Mouse (Mus musculus) ES-E14 (cell line): Measurements from ENCODE around the gene BC003965. TPM values are rescaled to one million over a fixed set of nuclear protein-coding genes. Genes with fewer than 3 reads are reported as not detected.

Experiments used
- DNase-seq: peaks from one replicate; pipeline ENCODE4 v3.0.0-alpha.2; 2013; ENCODE audit warnings: low read depth, low spot score
- H3K27ac ChIP-seq: 2 replicates; pipeline ENCODE4 v1.5.1; 2012; ENCODE audit warnings: low read depth, mild to moderate bottlenecking, low read length, moderate library complexity, mixed read lengths; ENCODE audit not compliant: poor library complexity, insufficient read depth, severe bottlenecking
- H3K36me3 ChIP-seq: 2 replicates; pipeline ENCODE4 v1.6.1; 2012; ENCODE audit warnings: mild to moderate bottlenecking, low read length, moderate library complexity, mixed read lengths; ENCODE audit not compliant: control insufficient read depth, poor library complexity, insufficient read depth, severe bottlenecking
- H3K4me1 ChIP-seq, 2 experiments: fragments of 150-350 bp in 1 of 2; sonication (generic) in 1 of 2; 2 replicates each; pipeline ENCODE4 v1.6.1; 2012; ENCODE audit warnings: low read length in 2 of 2, mild to moderate bottlenecking in 1 of 2, mixed read lengths in 1 of 2; ENCODE audit not compliant: control insufficient read depth in 2 of 2, insufficient read depth in 2 of 2, poor library complexity in 1 of 2
- H3K4me3 ChIP-seq, 2 experiments: fragments of 150-350 bp in 1 of 2; sonication (generic) in 1 of 2; 2 replicates each; pipeline ENCODE4 v1.5.1; 2012; ENCODE audit warnings: low read length in 2 of 2, low read depth in 1 of 2, mild to moderate bottlenecking in 1 of 2, mixed read lengths in 1 of 2; ENCODE audit not compliant: insufficient read depth in 1 of 2, poor library complexity in 1 of 2, severe bottlenecking in 1 of 2
- H3K9ac ChIP-seq: 2 replicates; pipeline ENCODE4 v1.6.1; 2012; ENCODE audit warnings: low read depth, mild to moderate bottlenecking, low read length, mixed read lengths; ENCODE audit not compliant: poor library complexity, insufficient read depth, severe bottlenecking
- H3K9me3 ChIP-seq: fragments of 150-350 bp; sonication (generic); 2 replicates; pipeline ENCODE4 v1.6.1; 2012; ENCODE audit warnings: low read depth, mild to moderate bottlenecking, low read length; ENCODE audit not compliant: control insufficient read depth, insufficient read depth
- CHD2 ChIP-seq: IDR thresholded peaks from 2 replicates; pipeline ENCODE4 v1.6.1; 2014; ENCODE audit warnings: mild to moderate bottlenecking, low read depth, low read length, inconsistent platforms
- HCFC1 ChIP-seq: IDR thresholded peaks from 2 replicates; pipeline ENCODE4 v1.6.1; 2012; ENCODE audit warnings: low read length, inconsistent platforms, borderline replicate concordance; ENCODE audit not compliant: insufficient read depth
- MAFK ChIP-seq: IDR thresholded peaks from 2 replicates; pipeline ENCODE4 v1.6.1; 2014; ENCODE audit warnings: mild to moderate bottlenecking, low read depth, low read length, inconsistent platforms; ENCODE audit not compliant: insufficient read depth
- ZC3H11A ChIP-seq: IDR thresholded peaks from 2 replicates; pipeline ENCODE4 v1.6.1; 2012; ENCODE audit warnings: low read depth, mild to moderate bottlenecking, inconsistent platforms, low read length, borderline replicate concordance
- ZNF384 ChIP-seq: IDR thresholded peaks from 2 replicates; pipeline ENCODE4 v1.6.1; 2012; ENCODE audit warnings: low read depth, low read length, inconsistent platforms
- in situ Hi-C, 2 experiments: fragments of 600-800 bp; cut with MboI; formaldehyde crosslinking; loops; one replicate each; pipeline ENCODE4 v1.15.1; 2025; ENCODE audit warnings: low sequenced_read_pairs in 2 of 2, inconsistent platforms in 1 of 2; ENCODE audit not compliant: unreplicated experiment in 2 of 2
- total RNA-seq: library from RNA; depleted of rRNA; stranded (reverse); fragments of 300-350 nt; gene quantifications from 2 replicates; pipeline ENCODE4 v1.2.3, GENCODE M21; 2012

The BC003965 gene
- total RNA-seq, 1 experiment: 22.8 TPM

GRCm38 (mm10) chr17:25210680-25211466 lies 26.5 kb downstream of the BC003965 start:
- H3K4me1 ChIP-seq: no peaks in the 10 kb centered on the region
- in situ Hi-C loops: no loop called here
- peaks cover 27% of the 10 kb centered on the region; the same call in 1 of the 2 replicates for H3K36me3 ChIP-seq
- H3K4me3 ChIP-seq: no peak overlapping the region
- no peaks in the 10 kb centered on the region for H3K9me3 ChIP-seq
- H3K27ac ChIP-seq: no peak overlapping the region
- DNase-seq: no peak
- no peak for TF ChIP-seq HCFC1
- no peak overlapping the region for H3K9ac ChIP-seq

GRCm38 (mm10) chr17:25211705-25212104 lies 27.4 kb downstream of the BC003965 start:
- peaks cover 26% of the 10 kb centered on the region; the same call in 1 of the 2 replicates for H3K36me3 ChIP-seq
- no peak overlapping the region for H3K9ac ChIP-seq
- no peaks in the 10 kb centered on the region for H3K9me3 ChIP-seq
- TF ChIP-seq ZNF384: no peak
- no peak for TF ChIP-seq ZC3H11A
- no peak for TF ChIP-seq MAFK
- no peak for TF ChIP-seq CHD2
- TF ChIP-seq HCFC1: no peak
- H3K4me1 ChIP-seq: no peaks in the 10 kb centered on the region
- in situ Hi-C loops: no loop called here
- H3K4me3 ChIP-seq: no peak overlapping the region
- DNase-seq: no peak
- H3K27ac ChIP-seq: no peak overlapping the region

GRCm38 (mm10) chr17:25215431-25215830 lies 31.1 kb downstream of the BC003965 start:
- no peak overlapping the region for H3K9ac ChIP-seq
- H3K36me3 ChIP-seq: peaks cover 18% of the 10 kb centered on the region; the same call in 1 of the 2 replicates
- DNase-seq: no peak
- TF ChIP-seq CHD2: no peak
- no peak for TF ChIP-seq ZC3H11A
- TF ChIP-seq MAFK: no peak
- no peak for TF ChIP-seq HCFC1
- TF ChIP-seq ZNF384: no peak
- no peaks in the 10 kb centered on the region for H3K9me3 ChIP-seq
- H3K4me1 ChIP-seq: no peaks in the 10 kb centered on the region
- no peak overlapping the region for H3K4me3 ChIP-seq
- in situ Hi-C loops: no loop called here
- H3K27ac ChIP-seq: no peak overlapping the region

GRCm38 (mm10) chr17:25218967-25219366 lies 34.6 kb downstream of the BC003965 start:
- in situ Hi-C loops: no loop called here
- Histone ChIP-seq H3K4me1 (peaks cover 2 to 8% of the 10 kb centered on the region in 2 experiments; a peak in 1 of 4 replicates), H3K4me3 (no peak overlapping the region), H3K27ac (no peak overlapping the region), H3K9me3 (no peaks in the 10 kb centered on the region), H3K36me3 (peaks cover 6% of the 10 kb centered on the region; the same call in 1 of the 2 replicates), H3K9ac (no peak overlapping the region)
- no peak for DNase-seq
- TF ChIP-seq CHD2 (no peak), HCFC1 (no peak), MAFK (no peak), ZNF384 (no peak), ZC3H11A (no peak)
